Mouse (Mus musculus) embryo, embryonic 11.5 days (tissue): ENCODE data around the gene Inafm2.
A peak's percentile ranks its signal among the peaks of the same experiment; 100 is the strongest.

ENCODE experiments used
- DNase-seq: peaks from one replicate; pipeline ENCODE4 v3.0.0-alpha.2; 2012; ENCODE audit warnings: low read depth, low spot score

The Inafm2 gene

GRCm38 (mm10) chr2:118745232-118745884 lies at the start of gene Inafm2:
Gene Inafm2 (plus strand): TSS chr2:118745758.
- peak; percentile 84 for DNase-seq

- DNase-seq = no peak
Measured at GRCm38 (mm10) chr2:118696451-118697308, 48.9 kb upstream of the Inafm2 start.

DNA sequence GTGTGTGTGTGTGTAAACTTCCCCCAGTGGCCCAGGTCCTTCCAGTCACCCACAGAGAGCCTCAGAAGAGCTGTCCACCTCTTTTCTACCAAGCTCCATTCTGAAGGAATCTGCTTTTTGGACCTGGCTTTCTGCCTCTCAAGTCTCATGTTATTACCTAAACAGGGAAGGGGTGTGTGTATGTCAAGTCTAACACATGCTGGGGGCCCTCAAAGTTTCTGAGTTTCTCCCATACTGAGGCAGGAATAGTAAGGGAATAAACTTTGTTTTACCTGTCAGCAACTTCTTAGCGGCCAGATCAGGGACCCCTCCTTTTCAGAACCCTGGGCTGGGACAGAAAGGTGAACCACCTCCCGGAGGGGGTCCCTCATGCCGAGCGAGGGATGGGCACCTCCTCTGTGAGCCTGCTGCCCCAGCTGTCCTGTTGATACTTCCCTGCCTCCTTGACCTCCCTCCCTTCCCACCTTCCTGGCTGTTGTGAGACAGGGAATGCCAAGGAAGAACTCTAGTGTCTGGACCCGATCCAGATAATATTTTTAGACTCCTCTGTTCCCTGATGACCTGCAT lies 48.2 kb upstream of the Inafm2 start:
- no peak for DNase-seq

GRCm38 (mm10) chr2:118697955-118698354 lies 47.6 kb upstream of the Inafm2 start:
- no peak for DNase-seq

- DNase-seq = peak; percentile 69
Measured at GRCm38 (mm10) chr2:118700179-118701062, 45.1 kb upstream of the Inafm2 start.

DNA sequence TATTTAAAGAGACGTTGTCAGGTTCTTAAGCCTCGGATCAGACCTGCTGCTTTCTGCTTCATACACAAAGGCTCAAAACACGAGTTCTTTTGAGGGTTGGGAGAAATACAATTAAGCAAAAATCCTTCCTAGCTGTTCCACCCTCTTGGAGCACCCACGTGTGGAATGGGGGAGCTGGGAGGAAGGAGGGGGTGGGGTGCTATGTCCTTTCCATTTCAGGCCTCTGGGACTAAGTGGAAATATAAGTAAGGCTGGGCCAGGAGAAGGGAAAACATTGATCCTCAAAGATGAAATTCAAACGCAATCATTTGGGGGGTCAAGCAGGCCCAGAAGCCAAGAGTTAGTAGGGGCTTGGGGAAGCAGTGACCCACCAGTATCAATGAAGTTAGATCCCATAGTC lies 44.4 kb upstream of the Inafm2 start:
- DNase-seq = no peak

DNA sequence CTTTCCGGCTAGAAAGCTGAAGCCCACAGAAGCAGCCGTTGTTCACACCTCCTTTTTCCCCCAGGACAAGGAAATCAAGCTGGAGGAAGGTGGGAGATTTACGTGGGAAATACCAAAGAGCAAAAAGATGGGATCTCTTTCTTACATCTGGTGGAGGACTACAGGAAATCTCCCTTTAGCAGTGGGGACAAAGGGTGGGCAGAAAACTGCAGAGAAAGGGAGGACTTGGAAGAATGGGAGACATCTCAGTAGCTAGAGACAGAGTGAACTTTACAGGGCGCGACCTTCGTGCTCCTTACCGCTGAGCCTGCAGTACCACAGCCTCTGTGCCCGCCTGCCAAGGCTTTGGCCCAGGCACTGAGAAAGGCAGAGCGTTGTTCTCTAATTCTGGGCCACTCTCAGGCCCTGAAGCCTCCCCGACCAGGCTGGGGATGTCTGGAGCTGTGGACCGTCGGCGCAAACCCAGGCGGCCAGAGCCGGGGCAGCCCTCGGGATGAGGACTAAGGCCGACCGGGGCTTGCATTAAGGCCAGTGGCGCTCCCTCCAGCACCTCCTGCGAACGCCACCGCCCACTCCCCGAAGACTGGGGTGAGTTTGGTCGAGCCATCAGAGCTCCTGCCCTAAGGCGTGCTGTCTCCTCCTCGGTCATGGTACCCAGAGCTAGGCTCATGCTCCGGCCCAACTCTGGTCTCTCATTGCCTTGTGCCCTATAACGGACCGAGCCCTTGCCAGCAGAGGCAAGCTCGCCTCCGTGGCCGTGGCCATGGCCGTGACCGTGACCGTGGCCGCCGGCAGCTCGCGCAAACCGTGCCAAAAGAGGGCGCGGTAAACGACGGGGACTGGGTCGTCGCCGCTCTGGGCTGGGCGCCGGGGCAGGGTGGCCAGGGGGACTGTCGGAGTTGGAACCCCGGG lies 43.3 kb upstream of the Inafm2 start:
- no peak for DNase-seq

GRCm38 (mm10) chr2:118702883-118703761 lies 42.4 kb upstream of the Inafm2 start:
- DNase-seq = no peak

- no peak for DNase-seq
Measured at GRCm38 (mm10) chr2:118703913-118704730, 41.4 kb upstream of the Inafm2 start, which contains the start of gene Ankrd63. Gene Ankrd63 (minus strand): TSS chr2:118703963.

- no peak for DNase-seq
Measured at GRCm38 (mm10) chr2:118706436-118706835, 39.1 kb upstream of the Inafm2 start.

GRCm38 (mm10) chr2:118708472-118708871 lies 37.1 kb upstream of the Inafm2 start:
- DNase-seq = no peak

- DNase-seq = no peak
Measured at GRCm38 (mm10) chr2:118709655-118710221, 35.8 kb upstream of the Inafm2 start.

GRCm38 (mm10) chr2:118711038-118711494 lies 34.5 kb upstream of the Inafm2 start:
- no peak for DNase-seq

- no peak for DNase-seq
Measured at GRCm38 (mm10) chr2:118713631-118714030, 31.9 kb upstream of the Inafm2 start.

DNA sequence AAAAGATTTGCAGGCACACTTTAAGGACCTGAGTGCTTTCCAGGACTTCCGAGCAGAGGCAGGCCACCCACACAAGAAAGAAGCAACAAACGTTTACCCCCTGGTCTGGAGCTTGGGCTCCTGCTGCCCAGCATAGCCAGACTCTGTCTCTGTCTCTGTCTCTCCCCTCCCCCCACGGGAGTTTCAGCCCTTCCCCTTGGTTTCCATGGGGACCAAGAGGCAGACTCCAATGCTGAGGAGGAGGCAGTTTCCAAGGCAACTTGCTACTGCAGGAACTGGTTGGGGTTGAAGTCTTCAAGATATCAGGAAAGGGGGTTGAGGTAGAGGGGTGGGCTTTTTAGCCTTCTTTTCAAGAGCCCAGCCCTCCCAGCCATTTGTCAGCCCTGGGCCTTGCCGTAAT lies 31.3 kb upstream of the Inafm2 start:
- DNase-seq = no peak

DNA sequence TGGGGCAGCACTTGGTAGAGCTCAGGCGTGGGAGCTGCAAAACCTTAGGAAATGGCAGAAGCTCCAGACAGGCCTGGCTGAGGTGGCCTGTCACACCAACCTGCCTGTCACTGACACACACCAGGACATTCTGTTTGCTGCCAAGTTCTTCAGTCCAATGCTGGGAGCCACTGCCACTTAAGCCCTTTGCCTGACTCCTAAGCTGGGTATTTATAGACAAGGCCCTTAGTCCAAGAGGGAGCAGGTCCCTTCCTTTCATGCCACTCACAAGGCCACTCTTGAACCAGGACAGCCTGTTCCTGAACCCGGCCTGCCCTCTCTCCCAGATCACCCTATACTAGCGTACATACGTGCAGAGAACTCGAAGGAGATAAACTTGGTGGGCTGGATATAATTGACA lies 28.9 kb upstream of the Inafm2 start:
- no peak for DNase-seq

GRCm38 (mm10) chr2:118723693-118724486 lies 21.7 kb upstream of the Inafm2 start:
- no peak for DNase-seq
